Mouse (Mus musculus) adrenal gland, adult 8-10 months (tissue): ENCODE measurements around the gene Olfr433. TPM values are rescaled to one million over a fixed set of nuclear protein-coding genes. Genes with fewer than 3 reads are reported as not detected.
"Not testable (repeated sequence)": the region's sequence is repeated elsewhere in the genome, so short reads cannot be mapped to it uniquely, and the experiment has no call there.

Experiments used
- DNase-seq: peaks from one replicate; pipeline ENCODE4 v3.0.0; 2022
- total RNA-seq, 4 experiments: library from RNA; stranded (reverse); gene quantifications; 2 replicates each; pipeline ENCODE4 v1.2.4; 2022

Olfr433 gene
- not detected for total RNA-seq

DNA sequence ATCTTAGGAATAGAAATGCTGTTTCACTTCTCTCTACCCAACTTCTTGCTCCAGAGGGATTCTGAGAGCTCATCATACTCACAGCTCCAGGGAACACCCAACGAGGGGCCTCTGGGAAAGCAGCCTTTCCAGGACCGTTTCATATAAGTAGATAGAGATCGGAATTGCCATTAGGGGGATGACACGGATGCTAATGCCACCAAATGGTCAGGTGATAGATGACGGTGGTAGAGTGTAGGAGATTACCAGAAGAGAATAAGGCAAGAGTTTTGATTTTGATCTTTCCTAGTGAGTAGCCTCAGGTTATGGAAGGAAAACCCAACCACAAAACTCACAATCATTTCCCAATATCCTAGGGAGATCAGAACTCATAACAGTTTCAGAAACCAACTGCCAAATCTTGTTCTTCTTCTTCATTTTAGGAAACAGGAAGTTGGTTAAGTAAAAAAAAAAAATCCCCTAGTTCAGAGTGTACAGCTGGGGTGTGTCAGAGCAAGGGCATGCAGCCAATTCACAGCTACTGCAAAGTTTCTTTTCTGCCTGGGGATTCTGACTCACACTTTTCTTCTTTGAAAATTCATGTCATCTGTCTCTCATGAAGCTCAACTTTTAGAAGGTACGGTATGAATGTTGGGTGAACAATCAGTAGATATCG lies at the start of gene Olfr433:
Gene Olfr433, plus strand, starts transcription at position 183 of the 655 bp plus-strand sequence.
- peak; percentile 13 for DNase-seq

DNA sequence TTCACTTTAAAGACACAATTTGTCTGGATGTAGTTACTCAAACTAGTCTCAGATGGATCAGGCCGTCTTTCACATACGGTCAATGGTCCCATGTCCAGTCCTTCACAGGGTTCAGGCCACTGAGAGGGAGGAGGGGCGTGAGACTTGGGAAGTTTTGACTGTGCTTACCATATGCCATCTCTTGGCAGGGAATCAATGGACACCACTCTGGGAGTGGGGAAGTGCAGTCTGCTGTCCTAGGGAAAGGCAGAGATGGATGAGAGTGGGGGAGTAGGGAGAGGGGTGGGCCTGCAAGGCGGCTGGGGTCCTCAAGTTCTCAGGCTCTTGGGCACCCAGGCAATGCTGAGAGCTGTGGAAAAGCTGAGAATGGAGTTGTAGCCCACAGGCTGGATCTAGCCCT lies 45.5 kb upstream of the Olfr433 start:
- DNase-seq = no peak

DNA sequence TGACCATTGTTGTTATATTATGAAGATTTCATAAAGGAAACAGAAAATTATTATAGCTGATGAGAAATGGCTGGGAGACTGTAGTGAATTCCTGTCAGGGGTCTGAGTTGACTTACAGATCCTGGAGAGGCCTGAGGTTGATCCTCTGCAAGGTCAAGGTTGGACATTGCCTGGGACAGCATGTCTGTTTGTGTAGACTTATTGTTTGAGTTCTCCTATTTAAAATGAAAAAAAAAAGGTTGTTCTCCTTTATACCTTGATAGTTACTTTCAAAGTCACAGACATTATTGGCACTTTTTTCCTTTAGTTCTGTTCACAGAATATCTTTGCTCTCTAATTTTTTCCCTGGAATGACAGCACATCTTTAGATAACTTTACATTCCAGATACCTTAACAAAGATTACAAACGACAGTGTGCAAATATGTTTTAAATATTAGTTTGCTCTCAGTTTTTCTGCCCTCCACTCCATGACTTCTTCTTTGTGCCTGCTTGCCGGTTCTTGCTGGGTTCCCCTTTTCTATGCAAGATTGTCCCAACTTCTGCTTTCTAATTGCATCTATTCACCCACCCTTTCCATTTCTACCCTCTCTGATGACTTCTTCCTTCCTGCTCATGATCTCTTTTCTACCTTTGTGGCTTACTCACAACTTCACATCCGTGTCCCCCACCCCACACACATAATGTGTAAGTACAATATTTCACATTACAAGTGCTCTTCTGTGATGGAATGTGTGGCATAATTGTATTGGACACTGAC lies 36.0 kb upstream of the Olfr433 start:
- not testable (repeated sequence) for DNase-seq

DNA sequence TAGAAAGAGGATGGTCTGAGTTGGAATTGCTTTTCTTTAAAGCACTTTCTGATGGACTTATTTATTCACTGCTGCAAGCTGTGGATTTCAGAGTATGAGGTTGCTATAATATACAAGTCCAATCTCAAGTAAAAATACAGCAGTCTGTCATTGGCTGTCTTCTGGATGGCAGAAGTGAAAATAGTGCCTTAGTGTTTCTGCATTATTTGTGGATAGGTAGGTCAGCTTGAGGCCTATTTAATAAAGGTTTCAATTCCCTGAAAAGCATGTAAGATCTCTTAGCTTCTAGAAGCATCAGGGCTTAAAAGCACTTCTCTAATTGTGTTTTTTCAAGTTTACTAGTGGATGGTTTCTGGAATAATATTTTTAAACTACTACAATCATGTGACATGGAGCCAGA lies 33.5 kb upstream of the Olfr433 start:
- DNase-seq = not testable (repeated sequence)

DNA sequence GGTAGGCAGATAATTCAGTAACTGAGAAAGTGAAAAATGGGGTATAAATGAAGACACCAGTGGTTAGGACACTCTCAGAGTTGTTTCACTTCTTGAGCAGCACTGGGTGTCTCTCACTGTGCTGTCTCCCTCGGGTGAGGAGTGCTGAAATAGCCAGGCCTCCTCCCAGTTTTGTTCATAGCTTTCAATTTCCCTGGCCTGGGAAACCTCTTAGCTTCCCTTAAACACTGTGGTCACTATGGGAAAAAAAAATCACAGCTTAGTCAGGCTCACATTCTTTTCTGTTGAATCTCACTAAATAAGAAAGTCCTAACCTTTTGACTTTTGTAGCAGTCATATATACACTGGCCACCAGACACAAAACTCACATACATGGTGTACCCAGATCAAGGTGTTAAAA lies 8.8 kb upstream of the Olfr433 start, which contains the start of gene Ifi205:
Gene Ifi205, minus strand, starts transcription at position 113 of the 400 bp plus-strand sequence.
- DNase-seq = no peak

DNA sequence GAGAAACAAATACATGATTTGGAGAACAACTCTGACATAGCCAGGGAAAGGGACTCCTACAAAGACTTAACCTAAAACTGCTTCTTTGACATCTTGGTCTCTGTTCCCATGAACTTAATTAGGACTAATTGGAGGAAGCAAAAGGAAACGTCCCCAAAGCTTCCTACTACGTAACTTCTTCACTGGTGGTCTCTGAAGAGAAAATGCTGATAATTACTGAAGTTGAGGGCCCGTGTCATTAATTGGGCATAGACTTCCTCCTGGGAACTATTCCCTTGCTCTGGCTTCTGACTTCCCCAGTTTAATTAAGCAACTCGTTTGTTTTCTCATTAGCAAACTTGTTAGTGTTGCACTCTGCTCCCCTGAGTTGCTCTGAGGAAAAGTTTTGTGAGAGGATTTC lies 4.7 kb upstream of the Olfr433 start:
- no peak for DNase-seq

DNA sequence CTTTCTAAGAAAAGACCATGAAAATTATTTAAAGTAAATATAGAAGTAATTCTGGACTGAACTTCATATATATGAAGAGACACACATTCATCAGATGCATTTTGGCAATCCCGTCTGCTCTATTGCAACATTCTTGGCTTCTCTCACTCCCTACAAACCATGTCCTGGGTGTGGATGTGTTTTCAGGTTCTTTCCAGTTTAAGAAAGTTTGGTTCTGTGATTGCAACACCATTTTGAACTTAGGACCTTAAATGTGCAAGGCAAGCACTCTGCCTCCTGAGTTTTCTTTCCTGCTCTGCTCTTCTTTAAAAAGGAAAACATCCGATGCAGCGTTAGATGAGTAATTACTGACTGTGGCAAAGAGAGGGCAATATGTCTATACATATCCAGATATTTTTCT lies 2.0 kb upstream of the Olfr433 start:
- DNase-seq = no peak

DNA sequence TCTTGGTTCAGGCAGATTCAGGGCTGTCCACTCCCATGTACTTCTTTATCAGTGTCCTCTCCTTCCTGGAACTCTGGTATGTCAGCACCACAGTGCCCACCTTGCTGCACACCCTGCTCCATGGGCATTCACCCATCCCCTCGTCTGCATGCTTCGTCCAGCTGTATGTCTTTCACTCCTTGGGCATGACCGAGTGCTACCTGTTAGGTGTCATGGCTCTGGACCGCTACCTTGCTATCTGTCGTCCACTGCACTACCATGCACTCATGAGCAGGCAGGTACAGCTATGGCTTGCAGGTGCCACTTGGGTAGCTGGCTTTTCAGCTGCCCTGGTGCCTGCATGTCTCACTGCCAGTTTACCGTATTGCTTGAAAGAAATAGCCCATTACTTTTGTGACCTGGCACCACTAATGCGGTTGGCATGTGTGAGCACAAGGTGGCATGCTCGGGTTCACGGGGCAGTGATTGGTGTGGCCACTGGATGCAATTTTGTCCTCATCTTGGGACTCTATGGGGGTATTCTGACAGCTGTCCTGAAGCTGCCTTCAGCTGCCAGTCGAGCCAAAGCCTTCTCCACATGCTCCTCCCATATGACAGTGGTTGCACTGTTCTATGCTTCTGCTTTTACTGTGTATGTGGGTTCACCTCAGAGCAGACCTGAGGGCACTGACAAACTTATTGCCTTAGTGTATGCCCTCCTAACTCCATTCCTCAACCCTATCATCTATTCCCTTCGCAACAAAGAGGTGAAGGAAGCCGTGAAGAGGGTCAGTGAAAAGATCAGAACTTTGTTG lies 1.8 kb downstream of the Olfr433 start:
- not testable (repeated sequence) for DNase-seq

DNA sequence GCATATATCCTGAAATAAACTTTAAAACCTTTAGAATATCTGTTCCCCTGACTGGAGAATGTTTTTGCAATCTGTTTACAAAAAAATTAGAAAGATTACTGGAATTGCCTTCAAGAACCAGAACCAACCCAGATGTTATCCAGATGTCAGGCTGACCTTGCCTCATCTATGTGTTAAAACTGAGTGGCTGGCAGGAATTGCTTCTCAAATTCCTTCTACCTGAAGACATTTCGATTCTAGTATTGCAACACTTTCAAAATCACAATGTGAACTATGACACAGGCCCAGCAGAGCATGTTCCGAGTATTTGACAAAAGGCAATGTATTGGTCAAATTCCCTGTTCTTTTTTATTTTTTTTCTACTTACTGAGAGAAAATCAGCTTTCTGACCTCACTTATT lies 3.9 kb downstream of the Olfr433 start:
- no peak for DNase-seq

DNA sequence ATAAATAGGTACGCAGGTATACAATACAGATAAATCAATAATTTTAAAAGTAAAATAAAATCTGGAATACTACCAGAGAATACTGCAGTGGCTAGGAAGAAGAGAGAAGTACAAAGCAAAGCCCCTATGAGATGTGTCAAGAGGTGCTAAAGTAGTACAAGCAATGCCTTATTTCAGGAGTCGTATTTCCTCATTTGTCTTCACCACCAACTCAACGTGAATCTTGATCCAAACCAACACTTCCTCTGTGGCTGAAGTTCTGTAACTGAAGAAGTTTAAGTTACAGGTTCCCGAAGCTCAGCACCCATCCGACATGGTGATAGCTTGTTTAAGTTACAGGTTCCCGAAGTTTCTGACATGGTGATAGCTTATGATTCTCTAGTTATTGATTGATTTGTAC lies 7.7 kb downstream of the Olfr433 start:
- DNase-seq = not testable (repeated sequence)

DNA sequence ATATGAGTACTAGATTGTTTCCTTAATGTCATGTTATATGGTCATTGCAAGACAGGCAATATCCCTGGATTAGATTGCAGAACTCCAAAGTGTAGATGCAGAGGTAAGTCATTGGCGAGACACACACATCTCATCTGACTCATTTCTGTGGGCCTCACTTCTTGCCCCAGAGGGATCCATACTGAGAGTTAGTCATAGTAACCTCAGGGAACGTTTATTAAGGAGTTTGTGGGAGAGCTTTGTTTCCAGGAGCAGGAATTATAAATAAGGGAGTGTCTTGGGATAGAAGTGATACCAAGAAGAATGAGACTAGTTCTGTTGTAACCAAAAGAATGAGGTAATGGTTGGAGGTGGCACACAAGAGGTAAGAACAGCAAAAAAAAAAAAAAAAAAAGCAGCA lies 8.4 kb downstream of the Olfr433 start, which contains the start of gene Olfr432:
Gene Olfr432, plus strand, starts transcription at position 313 of the 400 bp plus-strand sequence.
- no peak for DNase-seq

DNA sequence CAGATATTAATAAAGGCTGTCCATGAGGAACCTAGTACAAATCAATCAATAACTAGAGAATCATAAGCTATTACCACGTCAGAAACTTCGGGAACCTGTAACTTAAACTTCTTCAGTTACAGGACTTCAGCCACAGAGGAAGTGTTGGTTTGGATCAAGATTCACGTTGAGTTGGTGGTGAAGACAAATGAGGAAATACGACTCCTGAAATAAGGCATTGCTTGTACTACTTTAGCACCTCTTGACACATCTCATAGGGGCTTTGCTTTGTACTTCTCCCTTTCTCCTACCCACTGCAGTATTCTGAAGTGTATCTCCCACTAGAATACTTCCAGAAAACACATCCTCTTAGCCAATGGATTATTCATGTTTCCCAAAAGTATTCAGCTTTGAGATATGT lies 8.9 kb downstream of the Olfr433 start:
- DNase-seq = not testable (repeated sequence)

DNA sequence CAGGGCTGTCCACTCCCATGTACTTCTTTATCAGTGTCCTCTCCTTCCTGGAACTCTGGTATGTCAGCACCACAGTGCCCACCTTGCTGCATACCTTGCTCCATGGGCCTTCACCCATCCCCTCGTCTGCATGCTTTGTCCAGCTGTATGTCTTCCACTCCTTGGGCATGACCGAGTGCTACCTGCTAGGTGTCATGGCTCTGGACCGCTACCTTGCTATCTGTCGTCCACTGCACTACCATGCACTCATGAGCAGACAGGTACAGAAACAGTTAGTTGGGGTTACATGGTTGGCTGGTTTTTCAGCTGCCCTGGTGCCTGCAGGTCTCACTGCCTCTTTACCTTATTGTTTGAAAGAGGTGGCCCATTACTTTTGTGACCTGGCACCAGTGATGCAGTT lies 10.0 kb downstream of the Olfr433 start:
- no peak for DNase-seq

DNA sequence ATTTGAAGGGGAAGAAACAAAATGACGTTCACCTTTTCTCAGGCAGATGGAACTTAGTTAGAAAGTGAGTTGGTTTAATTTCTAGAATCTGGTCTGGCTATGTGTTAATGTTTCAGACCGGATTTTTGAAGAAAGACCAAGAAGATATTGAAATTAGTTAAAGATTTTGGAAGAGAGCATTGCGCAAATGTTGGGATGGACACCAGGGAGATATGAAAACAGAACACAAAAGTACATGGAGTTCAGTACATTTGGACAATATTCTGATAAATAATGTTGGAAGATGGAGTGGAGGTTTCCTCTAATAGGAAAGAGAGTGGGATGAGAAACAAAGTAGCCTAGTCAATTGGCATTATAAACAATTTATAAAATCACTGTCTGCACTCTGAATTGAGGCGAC lies 11.0 kb downstream of the Olfr433 start:
- no peak for DNase-seq

DNA sequence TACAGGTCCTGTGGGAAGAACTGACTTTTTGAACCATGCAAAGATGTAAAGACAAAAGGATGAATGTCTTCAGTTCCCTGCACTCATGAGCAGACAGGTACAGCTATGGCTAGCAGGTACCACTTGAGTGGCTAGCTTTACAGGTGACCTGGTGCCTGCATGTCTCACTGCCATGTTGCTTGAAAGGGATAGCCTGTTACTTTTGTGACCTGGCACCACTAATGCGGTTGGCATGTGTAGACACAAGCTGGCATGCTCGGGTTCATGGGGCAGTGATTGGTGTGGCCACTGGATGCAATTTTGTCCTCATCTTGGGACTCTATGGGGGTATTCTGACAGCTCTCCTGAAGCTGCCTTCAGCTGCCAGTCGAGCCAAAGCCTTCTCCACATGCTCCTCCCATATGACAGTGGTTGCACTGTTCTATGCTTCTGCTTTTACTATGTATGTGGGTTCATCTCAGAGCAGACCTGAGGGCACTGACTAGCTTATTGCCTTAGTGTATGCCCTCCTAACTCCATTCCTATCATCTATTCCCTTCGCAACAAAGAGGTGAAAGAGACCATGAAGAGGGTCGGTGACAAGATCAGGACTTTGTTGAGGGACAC lies 11.5 kb downstream of the Olfr433 start:
- no peak for DNase-seq

DNA sequence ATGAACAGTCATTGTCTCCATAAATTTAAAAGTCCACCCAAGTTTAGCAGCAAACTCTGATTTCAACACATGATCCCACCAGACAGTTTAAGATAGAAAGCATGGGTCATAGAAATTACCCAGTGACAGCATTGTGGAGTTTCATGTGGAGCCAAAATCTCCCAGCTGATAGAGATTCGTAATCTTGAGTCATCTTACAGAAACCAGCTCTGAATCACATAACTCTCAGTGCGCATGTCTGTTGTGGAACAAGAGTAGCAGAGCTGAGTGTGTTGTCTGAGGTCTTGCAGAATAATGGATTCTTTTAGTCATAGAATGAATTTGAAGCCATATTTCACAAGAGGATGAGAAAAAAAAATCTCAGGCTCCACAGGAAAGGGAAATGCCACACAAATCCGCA lies 12.5 kb downstream of the Olfr433 start:
- DNase-seq = no peak

DNA sequence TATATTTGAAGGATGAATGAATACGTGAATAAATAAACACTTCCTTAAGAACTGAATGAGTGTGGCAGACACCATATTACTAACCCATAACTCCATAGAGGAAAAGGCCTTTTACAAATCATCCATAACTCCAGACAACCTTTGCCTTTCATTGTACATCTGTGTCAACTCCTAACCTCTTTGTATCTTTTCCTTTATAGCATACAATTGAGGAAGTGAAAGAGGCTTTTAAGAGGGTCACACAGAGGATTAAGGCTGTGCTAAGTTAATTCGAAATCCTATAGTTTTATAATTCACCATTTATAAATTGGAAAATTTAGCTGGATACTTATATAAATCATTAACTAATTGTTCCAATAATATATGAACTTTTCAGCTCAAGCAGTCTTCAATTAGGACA lies 14.7 kb downstream of the Olfr433 start:
- no peak for DNase-seq

DNA sequence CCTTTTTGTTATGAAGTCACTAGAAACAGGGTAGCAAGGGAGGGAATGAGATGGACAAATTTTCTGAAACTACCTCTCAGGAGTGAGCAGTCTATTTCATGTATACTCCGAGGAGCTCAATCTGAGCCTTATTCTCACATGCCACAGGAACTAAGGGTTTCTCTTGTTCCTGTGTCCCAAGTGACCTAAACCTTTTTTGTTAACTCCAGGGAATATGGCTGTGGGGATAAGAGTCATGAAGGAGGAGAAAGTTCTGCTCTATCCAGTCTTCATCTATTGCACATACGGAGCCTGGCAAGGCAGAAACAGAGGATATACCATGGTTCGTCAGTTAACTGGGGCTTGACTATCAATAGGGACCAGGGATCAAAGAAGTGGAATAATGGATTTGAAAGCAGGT lies 25.8 kb downstream of the Olfr433 start, which contains the start of gene Olfr430:
Gene Olfr430, plus strand, starts transcription at position 301 of the 400 bp plus-strand sequence.
- DNase-seq = no peak

DNA sequence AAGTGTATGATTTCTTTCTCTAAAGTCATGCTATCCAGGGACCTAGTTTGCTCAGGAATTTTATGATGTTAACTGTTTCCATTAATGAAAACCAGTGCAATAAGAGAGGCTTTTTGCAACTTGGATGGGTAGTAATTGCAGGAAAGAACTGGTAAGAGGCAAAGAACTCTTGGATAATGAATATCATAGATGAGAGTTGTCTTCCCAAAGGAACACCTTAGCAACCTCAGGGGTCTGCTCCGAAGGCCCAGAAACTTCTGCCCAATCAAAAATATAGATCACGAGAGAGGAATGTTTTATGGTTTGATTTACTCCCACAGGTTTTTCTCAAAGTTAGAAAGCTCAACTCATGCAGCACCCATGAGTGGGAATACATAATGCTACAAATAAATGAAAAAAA lies 43.5 kb downstream of the Olfr433 start, which contains the start of gene Olfr429:
Gene Olfr429, plus strand, starts transcription at position 301 of the 400 bp plus-strand sequence.
- DNase-seq = no peak
